In the genomic region with DNA sequence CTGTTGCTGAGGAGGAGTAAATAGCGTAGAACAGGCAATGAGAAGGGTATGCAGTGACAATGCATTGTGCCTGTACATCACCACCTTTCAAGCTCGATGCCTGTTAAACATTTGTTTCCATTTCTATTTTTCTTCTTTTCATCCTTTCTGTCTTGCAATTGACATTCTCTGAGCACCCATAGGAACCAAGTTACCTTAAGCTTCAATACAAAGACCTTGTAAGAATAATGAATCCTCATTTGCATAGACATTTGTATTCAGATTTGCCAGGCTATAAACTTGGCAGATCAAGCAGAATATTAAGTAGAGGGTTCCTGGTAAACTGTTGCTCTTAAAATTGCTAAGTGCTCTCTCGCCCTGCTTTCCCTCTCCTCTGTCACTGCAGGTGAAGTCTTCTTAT, we compare ENCODE assay signal across 16 mouse cellular contexts.
DNase-seq lines count a peak whose midpoint lies in the region; ATAC-seq and TF ChIP-seq lines count a peak whose summit lies in the region.
"Had no signal": no experiment of that assay in that cellular context is flagged by ENCODE, and none has a peak within 500 bp of the region (broad histone marks: within the 10 kb centered on the region; RNA-seq: fewer than 3 reads in every experiment).

No protein-coding gene starts in this region.

- H3K4me2 ChIP-seq in hindbrain, embryonic 13.5 days = peak overlapping the region; percentile 52
- peak overlapping the region; percentile 50 for H3K4me2 ChIP-seq in hindbrain, embryonic 14.5 days (replicated peaks)
- peak overlapping the region; percentile 27; the same call in 1 of the 2 replicates for H3K4me2 ChIP-seq in neural tube, embryonic 12.5 days (replicated peaks)

- intact Hi-C loops in gastrocnemius, postnatal 36 days (cut with DNase I) = no loop called here

- no peak for DNase-seq in hindbrain, embryonic 10.5 days (ENCODE audit: low spot score)
- peak; percentile 48 for DNase-seq in hindbrain, embryonic 14.5 days (ENCODE audit: low spot score)
- no peak for DNase-seq in lung, postnatal 25 days (ENCODE audit: low spot score)
- DNase-seq in right cerebral cortex, postnatal 10 days (ENCODE audit: low spot score in 2 of 2) = no peak
- no peak for DNase-seq in gastrocnemius, postnatal 36 days
- DNase-seq: adrenal gland, postnatal 36 days; cerebellum, adult 8-10 months; kidney, adult 11 months; kidney, postnatal 10 days; right cerebral cortex, postnatal 4 days had no signal

- H3K4me1 ChIP-seq in hindbrain, embryonic 13.5 days (replicated peaks) = peaks cover 24% of the 10 kb centered on the region
- peaks cover 8% of the 10 kb centered on the region for H3K4me1 ChIP-seq in hindbrain, embryonic 10.5 days (replicated peaks)
- H3K4me1 ChIP-seq in cortical plate, adult 2 months (ENCODE audit: control insufficient read depth, insufficient read depth, low read length) = no peaks in the 10 kb centered on the region
- H3K4me1 ChIP-seq in hindbrain, embryonic 14.5 days (replicated peaks; ENCODE audit: control insufficient read depth, insufficient read depth, low read length) = peaks cover 5% of the 10 kb centered on the region; the same call in 1 of the 2 replicates
- peaks cover 4% of the 10 kb centered on the region; the same call in 1 of the 2 replicates for H3K4me1 ChIP-seq in neural tube, embryonic 12.5 days

- 26% methylated on average over 3 of the region's 3 CpGs for WGBS in hindbrain, embryonic 13.5 days
- WGBS in hindbrain, embryonic 10.5 days = 72% methylated on average over 3 of the region's 3 CpGs
- 26% methylated on average over 3 of the region's 3 CpGs for WGBS in hindbrain, embryonic 14.5 days
- WGBS in neural tube, embryonic 12.5 days = 33% methylated on average over 3 of the region's 3 CpGs

- H3K9ac ChIP-seq in hindbrain, embryonic 13.5 days = peak overlapping the region; percentile 60
- H3K9ac ChIP-seq in hindbrain, embryonic 14.5 days = peak overlapping the region; percentile 59
- no peak overlapping the region for H3K9ac ChIP-seq in neural tube, embryonic 12.5 days
- H3K9ac ChIP-seq: liver, embryonic 14.5 days had no signal

- H3K4me3 ChIP-seq in hindbrain, embryonic 13.5 days = peak overlapping the region; percentile 39
- no peak overlapping the region for H3K4me3 ChIP-seq in hindbrain, embryonic 10.5 days
- H3K4me3 ChIP-seq in cortical plate, adult 2 months (ENCODE audit: insufficient read depth, low read length) = peak overlapping the region; percentile 27; the same call in 1 of the 2 replicates
- peak overlapping the region; percentile 39 for H3K4me3 ChIP-seq in hindbrain, embryonic 14.5 days (replicated peaks; ENCODE audit: low read length)
- H3K4me3 ChIP-seq in neural tube, embryonic 12.5 days = no peak overlapping the region
- H3K4me3 ChIP-seq: erythroblast, embryonic 14.5 days had no signal

- no peak for TF ChIP-seq CTCF in cortical plate, adult 2 months (IDR thresholded peaks at IDR 0.05; ENCODE audit: extremely low read depth, insufficient read depth, low read length)

- ATAC-seq in hindbrain, embryonic 13.5 days (ENCODE audit: low FRiP score) = no peak
- ATAC-seq in hindbrain, embryonic 14.5 days (ENCODE audit: low FRiP score) = no peak
- no peak for ATAC-seq in neural tube, embryonic 12.5 days (ENCODE audit: low FRiP score, low read depth)

- peaks cover 5% of the 10 kb centered on the region; the same call in 1 of the 2 replicates for H3K36me3 ChIP-seq in hindbrain, embryonic 13.5 days
- no peaks in the 10 kb centered on the region for H3K36me3 ChIP-seq in hindbrain, embryonic 10.5 days
- H3K36me3 ChIP-seq in hindbrain, embryonic 14.5 days (replicated peaks; ENCODE audit: control insufficient read depth, insufficient read depth) = no peaks in the 10 kb centered on the region
- H3K36me3 ChIP-seq in neural tube, embryonic 12.5 days = no peaks in the 10 kb centered on the region
- H3K36me3 ChIP-seq: G1E had no signal

- peak overlapping the region; percentile 49 for H3K27ac ChIP-seq in hindbrain, embryonic 13.5 days
- no peak overlapping the region for H3K27ac ChIP-seq in hindbrain, embryonic 10.5 days
- no peak overlapping the region for H3K27ac ChIP-seq in cortical plate, adult 2 months (ENCODE audit: insufficient read depth, low read length)
- peak overlapping the region; percentile 75 for H3K27ac ChIP-seq in hindbrain, embryonic 14.5 days
- no peak overlapping the region for H3K27ac ChIP-seq in neural tube, embryonic 12.5 days
- H3K27ac ChIP-seq: liver, embryonic 14.5 days had no signal

- no peaks in the 10 kb centered on the region for H3K27me3 ChIP-seq in hindbrain, embryonic 13.5 days
- no peaks in the 10 kb centered on the region for H3K27me3 ChIP-seq in hindbrain, embryonic 10.5 days (ENCODE audit: insufficient read depth, poor library complexity, severe bottlenecking)
- no peaks in the 10 kb centered on the region for H3K27me3 ChIP-seq in hindbrain, embryonic 14.5 days (ENCODE audit: control insufficient read depth, insufficient read depth, low read length)
- H3K27me3 ChIP-seq in neural tube, embryonic 12.5 days (replicated peaks) = no peaks in the 10 kb centered on the region

- no peaks in the 10 kb centered on the region for H3K9me3 ChIP-seq in hindbrain, embryonic 13.5 days
- no peaks in the 10 kb centered on the region for H3K9me3 ChIP-seq in hindbrain, embryonic 10.5 days
- no peaks in the 10 kb centered on the region; the same call in 1 of the 2 replicates for H3K9me3 ChIP-seq in hindbrain, embryonic 14.5 days (ENCODE audit: control insufficient read depth, low read length)
- no peaks in the 10 kb centered on the region for H3K9me3 ChIP-seq in neural tube, embryonic 12.5 days
- H3K9me3 ChIP-seq: G1E had no signal

- TF ChIP-seq POLR2A in cortical plate, adult 2 months (IDR thresholded peaks at IDR 0.05; ENCODE audit: extremely low read depth, insufficient read depth, low read length) = no peak

Comparison
In these comparisons a context has a peak if more than half of its experiments do, and no peak if none do; other contexts are left out.
1. H3K27ac ChIP-seq: peak in hindbrain, embryonic 13.5 days (single experiment) and hindbrain, embryonic 14.5 days (single experiment); none in hindbrain, embryonic 10.5 days (single experiment), cortical plate, adult 2 months (single experiment) and neural tube, embryonic 12.5 days (single experiment).
2. H3K4me3 ChIP-seq: peak in hindbrain, embryonic 13.5 days (single experiment), cortical plate, adult 2 months (single experiment) and hindbrain, embryonic 14.5 days (single experiment); none in hindbrain, embryonic 10.5 days (single experiment) and neural tube, embryonic 12.5 days (single experiment).
3. Peak in every context shown above with its lines, with median percentiles within 50 percentile points of each other: H3K4me2 ChIP-seq.